Mouse (Mus musculus): Measurements from ENCODE around the gene Hsf2bp. TPM values are rescaled to one million over a fixed set of nuclear protein-coding genes. Genes with fewer than 3 reads are reported as not detected.
A peak's percentile ranks its signal among the peaks of the same experiment; 100 is the strongest.

Hsf2bp gene
- polyA plus RNA-seq, 1 experiment from 2014 or later, result 0.13 TPM

DNA sequence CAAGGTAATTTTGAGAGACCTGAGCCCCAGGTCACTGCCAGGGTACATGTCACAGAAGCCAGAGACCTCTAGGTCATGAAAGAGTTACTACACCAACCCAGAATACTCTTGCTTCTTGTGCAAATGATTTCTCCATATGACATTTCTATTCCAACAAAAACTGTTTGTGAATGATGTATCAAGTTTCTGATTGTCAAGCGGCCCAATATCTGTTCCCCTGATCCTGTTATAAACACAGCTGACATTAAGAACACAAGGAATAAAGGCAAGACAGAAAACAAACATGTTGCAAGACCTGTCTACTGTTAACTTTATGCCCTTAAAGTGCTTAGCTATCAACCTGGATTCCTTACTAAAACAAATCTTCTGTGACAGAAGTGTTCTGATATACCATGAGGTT, 37.8 kb downstream of the Hsf2bp start:
- Histone ChIP-seq H3K9ac (no peak overlapping the region), H3K4me1 (peaks cover 26% of the 10 kb centered on the region), H3K4me3 (no peak overlapping the region), H3K4me2 (no peak overlapping the region), H3K27ac (no peak overlapping the region), H3K9me3 (replicated peaks) (no peaks in the 10 kb centered on the region), H3K27me3 (replicated peaks) (no peaks in the 10 kb centered on the region), H3K36me3 (no peaks in the 10 kb centered on the region)
- ATAC-seq, result no peak
- WGBS (ENCODE audit: insufficient replicate concordance), result 63% methylated on average over 1 of the region's 1 CpGs

GRCm38 (mm10) chr17:31996331-31996730, 39.8 kb downstream of the Hsf2bp start:
- H3K4me1 ChIP-seq, result peaks cover 28% of the 10 kb centered on the region

DNA sequence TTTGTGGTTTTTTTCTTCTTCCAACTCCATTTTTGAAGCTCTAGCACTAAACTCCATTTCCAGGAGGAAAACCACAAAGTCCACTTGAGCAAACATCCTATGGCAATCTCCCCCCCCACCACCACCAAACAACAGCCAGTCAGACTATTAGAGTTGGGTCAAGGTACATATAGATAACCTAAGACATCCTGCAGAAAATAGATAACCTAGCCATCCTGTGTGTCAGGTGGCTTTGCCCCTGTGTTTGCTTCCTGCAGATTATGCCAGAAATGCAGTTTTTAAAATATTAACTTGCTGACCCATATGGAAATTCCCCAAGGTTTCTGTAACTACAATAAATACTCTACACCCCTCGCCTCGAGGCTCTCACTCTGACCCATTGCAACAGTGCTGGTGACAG, 40.4 kb downstream of the Hsf2bp start:
- Histone ChIP-seq H3K27ac (peak overlapping the region; percentile 4; the same call in 1 of the 2 replicates), H3K36me3 (no peaks in the 10 kb centered on the region), H3K4me3 (no peak overlapping the region), H3K9me3 (replicated peaks) (no peaks in the 10 kb centered on the region), H3K4me2 (no peak overlapping the region), H3K27me3 (replicated peaks) (no peaks in the 10 kb centered on the region), H3K4me1 (peaks cover 28% of the 10 kb centered on the region), H3K9ac (no peak overlapping the region)
- 5% methylated on average over 2 of the region's 2 CpGs for WGBS (ENCODE audit: insufficient replicate concordance)
- peak; percentile 59; the same call in 1 of the 2 replicates for ATAC-seq

More at GRCm38 (mm10) chr17:31996331-31996730, 39.8 kb downstream of the Hsf2bp start:
- Histone ChIP-seq H3K36me3 (no peaks in the 10 kb centered on the region), H3K4me3 (no peak overlapping the region), H3K9ac (no peak overlapping the region), H3K4me2 (no peak overlapping the region), H3K27ac (peak overlapping the region; percentile 4; the same call in 1 of the 2 replicates), H3K9me3 (replicated peaks) (no peaks in the 10 kb centered on the region), H3K27me3 (replicated peaks) (no peaks in the 10 kb centered on the region)
- no peak for ATAC-seq
- WGBS (ENCODE audit: insufficient replicate concordance), result 45% methylated on average over 4 of the region's 4 CpGs

DNA sequence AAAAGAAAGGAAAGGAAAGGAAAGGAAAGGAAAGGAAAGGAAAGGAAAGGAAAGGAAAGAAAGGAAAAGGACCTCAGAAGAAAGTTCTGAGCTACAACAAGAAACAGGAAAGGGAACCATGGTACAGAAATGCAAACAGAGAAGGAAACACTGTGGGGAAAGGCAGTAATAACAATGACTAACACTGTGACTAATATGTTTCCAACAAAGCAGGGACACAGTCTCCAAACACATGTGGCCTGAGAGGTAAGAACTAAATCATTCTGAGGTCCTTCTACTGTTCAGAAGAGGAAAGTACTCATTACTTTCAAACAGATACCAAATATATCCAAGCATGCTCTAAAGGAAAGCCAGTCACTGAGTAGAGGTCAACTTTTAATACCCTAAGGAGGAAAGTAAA, 42.0 kb downstream of the Hsf2bp start:
- no peaks in the 10 kb centered on the region for H3K9me3 ChIP-seq (replicated peaks)
- H3K4me2 ChIP-seq, result no peak overlapping the region
- no peaks in the 10 kb centered on the region for H3K36me3 ChIP-seq
- no peak overlapping the region for H3K4me3 ChIP-seq
- no peak overlapping the region for H3K27ac ChIP-seq
- H3K27me3 ChIP-seq (replicated peaks), result no peaks in the 10 kb centered on the region
- H3K9ac ChIP-seq, result no peak overlapping the region
- ATAC-seq, result no peak
- H3K4me1 ChIP-seq, result peaks cover 28% of the 10 kb centered on the region

- Histone ChIP-seq H3K27ac (no peak overlapping the region), H3K9ac (no peak overlapping the region), H3K4me1 (peaks cover 28% of the 10 kb centered on the region), H3K36me3 (no peaks in the 10 kb centered on the region), H3K9me3 (replicated peaks) (no peaks in the 10 kb centered on the region), H3K4me3 (no peak overlapping the region), H3K27me3 (replicated peaks) (no peaks in the 10 kb centered on the region), H3K4me2 (no peak overlapping the region)
- ATAC-seq, result no peak
- 86% methylated on average over 1 of the region's 1 CpGs for WGBS (ENCODE audit: insufficient replicate concordance)
Observed at GRCm38 (mm10) chr17:31993354-31993753, 42.8 kb downstream of the Hsf2bp start.

DNA sequence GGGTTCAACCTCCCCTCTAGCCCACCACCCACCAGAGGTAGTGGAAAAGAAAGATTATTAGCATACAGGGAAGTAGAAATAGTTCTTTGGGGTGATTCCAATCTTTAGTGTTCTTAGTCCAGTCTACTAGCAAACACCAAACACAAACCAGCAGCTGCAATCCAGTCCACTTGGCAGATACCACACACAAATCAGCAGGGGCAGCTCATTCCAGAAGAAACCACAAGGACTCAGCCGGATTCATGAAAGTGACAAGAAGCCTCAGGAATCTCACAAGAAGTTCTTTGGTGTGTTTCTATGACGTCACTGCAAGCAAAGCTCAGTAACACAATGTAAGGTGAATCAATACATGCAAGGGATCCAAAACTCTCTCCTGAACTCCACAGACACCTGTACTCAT, 44.1 kb downstream of the Hsf2bp start:
- Histone ChIP-seq H3K9ac (no peak overlapping the region), H3K4me1 (peaks cover 28% of the 10 kb centered on the region), H3K27ac (no peak overlapping the region), H3K9me3 (replicated peaks) (no peaks in the 10 kb centered on the region), H3K4me2 (no peak overlapping the region), H3K4me3 (no peak overlapping the region), H3K27me3 (replicated peaks) (no peaks in the 10 kb centered on the region), H3K36me3 (no peaks in the 10 kb centered on the region)
- 54% methylated on average over 2 of the region's 2 CpGs for WGBS (ENCODE audit: insufficient replicate concordance)
- no peak for ATAC-seq

DNA sequence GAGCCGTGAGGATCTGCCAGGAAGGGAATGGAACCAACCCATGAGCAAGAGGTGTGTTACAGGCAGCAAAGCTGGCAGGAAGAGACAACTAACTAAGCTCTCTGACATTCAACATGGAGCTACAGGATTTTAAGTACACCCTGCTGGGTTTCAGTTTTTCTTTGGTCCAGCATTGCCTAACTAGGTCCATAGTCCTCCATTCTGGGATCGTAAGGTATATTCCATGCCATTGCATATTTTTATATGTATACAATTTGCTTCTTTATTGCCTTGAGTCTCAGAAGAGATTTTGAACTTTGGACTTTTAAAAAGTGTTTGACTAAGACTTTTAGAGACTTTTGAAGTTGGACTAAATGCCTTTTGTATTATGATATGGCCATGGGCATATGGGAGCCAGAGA, 47.1 kb downstream of the Hsf2bp start:
- no peaks in the 10 kb centered on the region for H3K27me3 ChIP-seq (replicated peaks)
- H3K36me3 ChIP-seq, result no peaks in the 10 kb centered on the region
- 77% methylated on average over 2 of the region's 2 CpGs for WGBS (ENCODE audit: insufficient replicate concordance)
- no peak overlapping the region for H3K4me3 ChIP-seq
- ATAC-seq, result no peak
- no peak overlapping the region for H3K4me2 ChIP-seq
- no peaks in the 10 kb centered on the region for H3K9me3 ChIP-seq (replicated peaks)
- H3K27ac ChIP-seq, result no peak overlapping the region
- no peak overlapping the region for H3K9ac ChIP-seq
- H3K4me1 ChIP-seq, result peaks cover 3% of the 10 kb centered on the region; the same call in 1 of the 2 replicates

GRCm38 (mm10) chr17:31986915-31987314, 49.2 kb downstream of the Hsf2bp start:
- Histone ChIP-seq H3K4me2 (no peak overlapping the region), H3K4me3 (no peak overlapping the region), H3K9ac (no peak overlapping the region), H3K9me3 (replicated peaks) (no peaks in the 10 kb centered on the region), H3K27me3 (replicated peaks) (no peaks in the 10 kb centered on the region), H3K27ac (no peak overlapping the region), H3K36me3 (no peaks in the 10 kb centered on the region), H3K4me1 (no peaks in the 10 kb centered on the region)
- 70% methylated on average over 1 of the region's 1 CpGs for WGBS (ENCODE audit: insufficient replicate concordance)
- no peak for ATAC-seq

GRCm38 (mm10) chr17:31983491-31983890, 52.7 kb downstream of the Hsf2bp start:
- Histone ChIP-seq H3K4me3 (no peak overlapping the region), H3K4me1 (no peaks in the 10 kb centered on the region), H3K9ac (no peak overlapping the region), H3K27ac (no peak overlapping the region), H3K36me3 (no peaks in the 10 kb centered on the region), H3K4me2 (no peak overlapping the region), H3K9me3 (replicated peaks) (no peaks in the 10 kb centered on the region), H3K27me3 (replicated peaks) (no peaks in the 10 kb centered on the region)
- no peak for ATAC-seq
- WGBS (ENCODE audit: insufficient replicate concordance), result 40% methylated on average over 3 of the region's 3 CpGs

GRCm38 (mm10) chr17:31982326-31983190, 53.6 kb downstream of the Hsf2bp start:
- Histone ChIP-seq H3K27me3 (replicated peaks) (no peaks in the 10 kb centered on the region), H3K9ac (no peak overlapping the region), H3K9me3 (replicated peaks) (no peaks in the 10 kb centered on the region), H3K4me3 (no peak overlapping the region), H3K36me3 (no peaks in the 10 kb centered on the region), H3K4me2 (no peak overlapping the region), H3K27ac (no peak overlapping the region), H3K4me1 (no peaks in the 10 kb centered on the region)
- ATAC-seq, result no peak
- WGBS (ENCODE audit: insufficient replicate concordance), result 66% methylated on average over 11 of the region's 11 CpGs

GRCm38 (mm10) chr17:31979888-31980287, 56.3 kb downstream of the Hsf2bp start:
- no peak overlapping the region for H3K9ac ChIP-seq
- H3K27ac ChIP-seq, result no peak overlapping the region
- H3K4me2 ChIP-seq, result no peak overlapping the region
- H3K36me3 ChIP-seq, result no peaks in the 10 kb centered on the region
- ATAC-seq, result no peak
- H3K27me3 ChIP-seq (replicated peaks), result no peaks in the 10 kb centered on the region
- no peaks in the 10 kb centered on the region for H3K4me1 ChIP-seq
- 64% methylated on average over 4 of the region's 4 CpGs for WGBS (ENCODE audit: insufficient replicate concordance)
- no peaks in the 10 kb centered on the region for H3K9me3 ChIP-seq (replicated peaks)
- no peak overlapping the region for H3K4me3 ChIP-seq

DNA sequence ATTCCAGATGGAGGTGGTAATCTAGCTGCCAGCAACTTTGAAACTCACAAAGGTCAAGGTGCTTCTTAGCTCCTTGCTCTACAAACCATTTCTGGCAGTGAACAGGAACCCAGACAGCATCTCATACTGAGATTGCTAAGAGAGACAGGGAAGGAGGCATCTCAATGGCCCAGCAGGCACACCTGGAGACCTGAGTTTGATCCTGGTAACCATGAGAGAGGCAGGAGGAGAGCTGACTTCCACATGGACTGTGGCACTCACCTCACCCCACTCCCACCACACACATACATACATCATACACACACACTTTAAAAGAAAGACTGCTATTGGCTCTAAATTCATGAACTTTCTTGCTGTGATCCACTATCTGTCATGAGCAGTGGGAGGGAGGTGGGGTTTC, 59.0 kb downstream of the Hsf2bp start:
- no peak overlapping the region for H3K4me2 ChIP-seq
- H3K9ac ChIP-seq, result no peak overlapping the region
- no peaks in the 10 kb centered on the region for H3K36me3 ChIP-seq
- no peaks in the 10 kb centered on the region for H3K4me1 ChIP-seq
- H3K9me3 ChIP-seq (replicated peaks), result no peaks in the 10 kb centered on the region
- H3K27me3 ChIP-seq (replicated peaks), result no peaks in the 10 kb centered on the region
- H3K4me3 ChIP-seq, result no peak overlapping the region
- ATAC-seq, result no peak
- no peak overlapping the region for H3K27ac ChIP-seq

GRCm38 (mm10) chr17:31976501-31976900, 59.6 kb downstream of the Hsf2bp start:
- Histone ChIP-seq H3K27ac (no peak overlapping the region), H3K36me3 (no peaks in the 10 kb centered on the region), H3K4me3 (no peak overlapping the region), H3K9me3 (replicated peaks) (no peaks in the 10 kb centered on the region), H3K9ac (no peak overlapping the region), H3K27me3 (replicated peaks) (no peaks in the 10 kb centered on the region), H3K4me2 (no peak overlapping the region), H3K4me1 (no peaks in the 10 kb centered on the region)
- WGBS (ENCODE audit: insufficient replicate concordance), result 51% methylated on average over 6 of the region's 6 CpGs
- ATAC-seq, result no peak

Measured in liver, embryonic 12.5 days (tissue).